Mouse (Mus musculus): ENCODE measurements around the gene Clk1.

Clk1 gene

DNA sequence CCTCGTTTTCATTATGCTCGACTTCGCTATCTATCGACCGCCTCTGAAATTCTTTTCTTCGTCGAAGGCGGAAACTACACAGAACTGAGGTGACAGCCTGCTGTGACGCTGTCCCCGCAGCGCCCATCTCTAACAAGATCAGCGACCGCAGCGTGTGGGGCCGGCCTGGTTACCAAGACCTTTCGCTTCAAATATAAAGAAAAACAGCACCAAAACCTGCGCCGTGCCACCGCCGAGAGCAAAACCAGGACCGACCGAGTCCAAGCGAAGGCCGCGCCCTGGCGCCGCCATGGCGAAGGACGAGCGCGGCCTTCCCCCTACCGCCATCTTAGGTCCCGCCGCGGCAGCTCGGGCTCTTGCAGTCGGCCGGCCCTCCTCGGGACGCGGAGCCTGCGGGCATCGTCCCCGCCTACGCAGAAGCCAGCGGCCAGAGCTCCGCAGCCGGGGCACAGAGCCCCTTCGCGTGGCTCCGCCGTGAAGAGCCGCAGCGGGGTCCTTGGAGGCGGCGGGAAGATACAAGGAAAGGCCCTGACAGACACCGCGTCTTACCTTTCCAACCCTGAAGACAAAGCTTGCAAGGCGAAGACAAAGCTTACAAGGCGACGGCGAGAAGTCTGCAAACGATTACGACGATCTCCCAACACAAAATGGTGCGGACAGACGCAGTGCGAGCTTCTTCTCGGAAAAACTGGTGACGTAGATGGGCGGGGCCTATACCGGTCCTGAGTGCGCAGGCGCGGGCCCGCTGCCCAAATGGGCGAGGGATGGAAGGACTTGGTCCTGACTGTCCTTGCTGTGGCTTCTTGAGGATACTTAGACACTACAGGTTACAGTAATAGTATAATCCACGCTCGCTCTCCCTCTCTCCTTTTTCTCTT lies at the start of gene Clk1:
Gene Clk1 (minus strand): TSS at position 696 of the 878 bp plus-strand sequence.
- peak; percentile 99 for DNase-seq

DNA sequence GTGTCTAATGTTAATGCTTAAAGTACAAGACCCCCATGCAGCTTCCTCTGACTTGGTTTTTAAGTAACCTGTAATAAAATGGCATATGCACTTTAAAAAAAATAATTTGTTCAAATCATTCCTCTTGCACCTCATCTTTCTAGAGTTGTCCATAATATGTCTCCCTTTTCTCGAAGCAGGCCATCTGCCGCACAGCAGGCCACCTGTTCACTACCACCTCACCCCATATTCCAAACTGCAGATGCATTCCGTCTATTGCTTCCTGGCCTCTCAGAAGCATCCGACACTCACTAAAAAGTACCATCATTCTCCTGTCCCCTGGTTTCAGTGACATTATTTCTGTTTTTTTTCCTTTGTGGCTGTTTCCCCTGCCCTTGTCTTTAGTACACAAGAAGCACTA lies 41.7 kb upstream of the Clk1 start:
- DNase-seq = no peak

DNA sequence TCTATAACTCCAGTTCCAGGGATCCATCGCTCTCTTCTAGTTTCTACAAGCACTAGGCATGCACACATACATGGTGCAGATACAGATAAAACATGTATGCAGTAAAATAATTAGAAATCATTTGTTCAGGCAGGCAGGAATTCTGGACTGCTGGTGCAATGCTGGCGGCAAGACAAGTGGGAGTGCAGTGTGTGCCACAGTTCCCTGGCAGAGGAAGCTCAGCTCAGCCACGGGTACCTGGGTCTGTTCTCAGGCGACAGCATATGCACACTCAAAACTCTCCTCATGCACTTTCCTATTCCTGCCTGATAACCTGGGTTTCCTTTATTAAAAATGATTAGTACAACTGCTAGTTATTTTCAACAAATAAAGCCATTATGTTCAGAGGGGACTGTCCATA lies 41.2 kb upstream of the Clk1 start:
- no peak for DNase-seq

DNA sequence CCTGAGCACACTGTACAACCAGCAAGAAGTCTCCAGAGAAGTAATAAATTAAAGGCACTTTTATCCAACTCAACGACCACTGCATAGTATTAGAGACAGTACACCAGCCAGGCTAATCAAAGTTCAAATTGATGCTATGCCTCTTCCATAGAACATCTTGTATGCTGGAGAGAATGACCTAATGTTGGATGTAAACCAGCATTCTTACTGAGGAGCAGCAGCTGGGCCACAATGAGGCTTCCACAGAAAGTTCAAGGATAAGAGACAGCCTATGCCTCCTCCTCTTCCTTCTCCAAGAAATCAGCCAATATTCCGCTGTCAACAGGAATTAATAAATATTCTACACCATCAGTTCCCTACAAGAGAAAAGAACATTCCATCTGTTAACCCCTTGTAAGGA lies 40.1 kb upstream of the Clk1 start:
- DNase-seq = no peak

DNA sequence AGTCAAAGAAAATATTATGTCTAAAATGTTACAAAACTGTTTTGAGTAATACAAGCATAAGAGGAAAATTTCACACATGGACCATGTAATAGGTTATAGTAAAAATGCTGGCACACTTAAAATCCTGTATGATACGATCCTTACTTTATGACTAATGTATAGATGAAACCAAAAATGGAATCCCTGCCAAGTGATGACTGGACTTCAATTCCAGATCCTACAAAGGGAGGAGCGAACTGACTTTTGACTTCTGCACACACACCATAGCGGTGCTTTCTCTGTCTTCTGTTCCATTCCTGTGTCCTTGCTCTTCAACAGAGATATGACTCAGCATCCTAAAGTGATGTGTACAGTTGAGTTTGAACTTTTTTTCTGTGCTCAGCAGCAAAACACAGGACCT lies 36.7 kb upstream of the Clk1 start:
- no peak for DNase-seq

DNA sequence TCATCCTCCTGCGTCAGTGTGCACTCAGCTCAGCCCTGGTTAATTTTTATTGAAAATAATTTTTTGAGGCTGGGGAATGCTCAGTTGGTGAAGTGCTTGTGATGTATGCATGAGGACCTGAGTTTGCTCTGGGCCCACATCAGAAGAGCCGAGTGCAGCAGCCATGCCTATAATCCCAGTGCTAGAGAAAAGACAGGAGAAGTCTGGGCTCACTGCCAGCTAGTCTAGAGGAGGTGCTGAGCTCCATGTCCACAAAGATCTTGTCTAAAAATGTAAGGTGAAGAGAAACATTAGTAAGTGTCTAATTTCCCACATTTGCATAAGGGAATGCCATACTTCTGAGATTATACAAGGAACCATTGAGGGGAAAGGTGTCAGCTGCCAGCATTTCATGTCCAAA lies 35.0 kb upstream of the Clk1 start:
- no peak for DNase-seq

DNA sequence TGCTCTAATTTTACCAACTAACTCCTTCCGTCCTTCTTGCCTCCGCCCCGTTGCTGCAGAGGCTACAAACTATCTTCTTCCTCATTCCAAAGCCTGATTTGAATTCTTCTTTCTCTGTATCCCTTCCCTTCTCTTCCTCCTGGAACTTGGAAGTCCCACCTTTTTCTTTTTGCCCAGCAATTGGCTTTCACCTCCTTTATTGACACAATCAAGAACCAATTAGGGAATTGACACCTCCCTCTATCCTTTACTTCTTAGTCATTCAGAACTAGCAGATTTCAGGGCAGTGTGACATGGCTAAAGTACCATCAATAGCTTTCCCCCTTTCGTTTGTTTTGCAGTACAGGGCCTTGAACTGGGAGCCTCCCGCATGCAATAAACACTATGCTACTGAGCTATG lies 34.3 kb upstream of the Clk1 start:
- no peak for DNase-seq

DNA sequence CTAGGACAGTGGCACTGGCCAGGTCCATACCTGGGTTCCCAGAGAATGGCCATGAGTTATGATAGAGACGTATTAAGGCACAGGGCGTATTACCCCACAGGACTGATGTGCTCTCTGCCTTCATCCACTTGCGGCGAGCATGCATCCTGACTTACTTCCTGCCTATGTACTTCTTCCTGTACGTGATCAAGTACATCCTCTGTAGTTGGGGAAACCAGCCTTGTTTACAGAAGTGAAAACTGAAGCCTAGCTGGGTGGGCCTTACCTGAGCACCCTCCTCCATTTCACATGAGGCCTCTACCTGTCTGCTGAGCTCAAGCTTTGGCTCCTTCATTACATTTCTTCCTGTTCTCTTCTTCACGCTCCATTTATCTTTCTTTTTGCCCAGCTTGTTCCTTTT lies 30.4 kb upstream of the Clk1 start:
- DNase-seq = no peak

DNA sequence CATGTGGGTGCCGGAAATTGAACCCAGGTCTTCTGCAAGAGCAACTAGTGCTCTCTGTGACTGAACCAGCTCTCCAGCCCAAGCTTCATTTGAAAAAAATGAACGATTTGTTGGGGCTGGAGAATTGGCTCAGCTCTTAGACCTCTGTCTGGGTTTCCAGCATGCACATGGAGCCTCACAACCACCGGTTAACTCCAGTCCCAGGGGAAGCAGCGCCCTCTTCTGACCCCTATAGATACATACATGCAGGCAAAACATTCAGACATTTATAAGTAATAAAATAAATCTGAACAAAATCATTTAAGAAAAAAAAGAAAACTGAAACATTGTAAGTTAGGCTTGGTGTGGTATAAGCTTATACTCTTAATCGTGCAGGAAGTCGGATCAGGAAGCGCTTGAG lies 24.5 kb upstream of the Clk1 start:
- DNase-seq = no peak

DNA sequence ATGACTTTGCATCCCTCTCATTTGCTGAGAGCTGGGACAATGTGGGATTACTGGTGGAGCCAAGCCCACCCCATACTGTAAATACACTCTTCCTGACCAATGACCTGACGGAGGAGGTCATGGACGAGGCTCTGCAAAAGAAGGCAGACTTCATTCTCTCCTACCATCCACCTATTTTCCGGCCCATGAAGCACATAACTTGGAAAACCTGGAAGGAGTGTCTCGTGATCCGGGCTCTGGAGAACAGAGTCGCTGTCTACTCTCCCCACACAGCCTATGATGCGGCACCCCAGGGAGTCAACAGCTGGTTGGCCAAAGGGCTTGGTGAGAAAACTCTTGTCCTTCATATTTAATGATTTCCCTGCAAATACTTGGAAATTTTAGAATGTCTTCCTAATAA lies 23.9 kb upstream of the Clk1 start:
- DNase-seq = peak; percentile 12

DNA sequence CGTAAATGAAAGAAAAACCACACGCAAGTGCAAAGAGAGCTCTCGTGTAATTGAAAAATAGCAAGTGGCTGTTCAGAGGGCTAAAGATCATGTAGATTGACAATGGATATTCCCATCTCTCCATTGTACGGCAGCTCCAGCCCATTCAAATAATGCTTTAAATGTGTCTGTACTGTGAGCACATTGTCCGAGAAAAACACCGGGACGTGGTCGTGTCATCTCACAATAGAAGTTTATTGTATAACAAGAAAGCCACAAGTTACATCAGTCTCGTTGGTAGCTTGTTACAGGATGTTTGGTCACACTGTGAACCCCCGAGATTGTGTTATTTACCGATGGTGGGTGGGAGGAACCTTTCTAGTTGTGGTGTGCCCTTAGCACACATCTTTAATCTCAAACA lies 22.0 kb upstream of the Clk1 start:
- DNase-seq = no peak

DNA sequence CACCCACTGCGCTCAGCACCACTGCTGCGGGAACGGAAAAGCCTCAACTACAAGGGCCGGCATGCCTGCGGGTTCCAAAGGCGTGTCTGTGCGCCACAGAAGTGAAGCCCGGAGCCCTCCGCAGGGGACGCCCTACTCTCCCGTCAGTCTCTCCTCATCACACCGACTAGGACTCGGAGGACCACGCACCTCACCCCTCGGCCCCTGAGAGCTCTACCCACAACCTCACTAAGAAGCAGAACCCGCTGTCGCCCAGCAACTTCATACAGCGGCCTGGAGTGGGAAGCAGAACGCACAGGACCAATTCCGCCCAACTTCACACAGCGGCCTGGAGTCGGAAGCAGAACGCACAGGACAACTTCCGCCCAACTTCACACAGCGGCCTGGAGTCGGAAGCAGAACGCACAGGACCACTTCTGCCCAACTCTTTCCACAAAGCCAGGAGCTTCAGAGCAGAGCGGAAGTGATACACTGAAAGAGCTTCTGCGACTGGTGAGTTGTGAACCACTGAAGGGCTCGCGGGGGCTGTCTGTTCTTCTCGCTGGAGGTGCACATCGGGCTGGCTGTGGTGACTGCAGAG lies 21.4 kb upstream of the Clk1 start, which contains the start of the genes Nif3l1 and Ppil3:
Gene Nif3l1 (plus strand): TSS at position 9 of the 580 bp plus-strand sequence.
Gene Ppil3 (minus strand): TSS at position 344 of the 580 bp plus-strand sequence.
- peak; percentile 89 for DNase-seq

DNA sequence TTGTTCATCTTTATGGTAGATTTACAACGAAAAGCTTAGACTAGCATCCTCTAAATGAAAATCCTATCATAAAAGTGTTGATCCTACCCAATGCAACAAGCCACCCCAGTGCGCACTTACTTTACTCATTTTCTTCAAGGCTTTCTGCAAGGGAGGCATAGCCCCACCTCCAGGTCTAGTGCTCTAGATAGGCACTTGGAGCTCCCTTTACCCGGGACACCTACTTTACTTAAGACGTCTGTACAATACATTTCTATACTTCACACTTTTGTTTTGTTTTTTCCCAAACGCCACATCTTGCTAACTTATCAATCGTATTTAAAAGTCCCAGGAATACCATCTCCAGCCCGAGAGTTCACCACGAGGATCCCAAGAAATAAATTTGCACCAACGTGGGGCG lies 20.8 kb upstream of the Clk1 start:
- no peak for DNase-seq

DNA sequence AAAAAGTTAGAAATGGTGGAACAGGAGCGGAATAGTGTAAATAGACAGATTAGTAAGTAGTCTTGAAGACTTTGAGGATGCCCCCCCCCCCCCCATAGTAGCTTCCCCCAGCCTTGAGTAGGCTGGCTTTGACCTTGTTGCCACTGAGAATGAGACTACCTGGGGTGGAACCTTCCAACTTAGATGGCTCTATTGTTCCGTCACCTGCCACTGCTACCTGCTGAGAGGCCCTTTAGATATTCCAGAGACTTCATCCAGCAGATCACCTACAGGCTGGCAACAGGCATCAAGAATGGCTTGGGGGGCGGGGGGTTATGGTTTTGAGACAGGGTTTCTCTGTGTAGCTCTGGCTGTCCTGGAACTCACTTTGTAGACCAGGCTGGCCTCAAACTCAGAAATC lies 685 bp upstream of the Clk1 start:
- DNase-seq = no peak

DNA sequence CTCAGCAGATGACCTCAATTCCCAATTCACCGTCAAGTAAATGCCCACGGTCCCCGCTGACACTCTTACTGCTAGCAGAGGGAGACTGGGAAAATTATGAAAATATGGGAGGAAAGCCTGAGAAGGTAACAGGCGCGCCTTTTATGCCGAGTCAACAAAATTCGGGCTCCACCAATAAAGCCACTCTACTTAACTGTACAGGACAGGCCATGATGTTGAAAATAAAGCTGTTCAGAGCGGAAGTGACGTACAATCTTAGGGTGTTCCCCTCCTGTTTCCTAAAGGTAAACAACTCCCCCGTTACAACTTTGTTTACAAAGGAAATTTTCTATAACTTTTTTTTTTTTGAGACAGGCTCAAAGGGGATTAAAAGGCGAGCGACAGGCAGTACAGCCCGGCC lies 987 bp downstream of the Clk1 start:
- DNase-seq = peak; percentile 40

DNA sequence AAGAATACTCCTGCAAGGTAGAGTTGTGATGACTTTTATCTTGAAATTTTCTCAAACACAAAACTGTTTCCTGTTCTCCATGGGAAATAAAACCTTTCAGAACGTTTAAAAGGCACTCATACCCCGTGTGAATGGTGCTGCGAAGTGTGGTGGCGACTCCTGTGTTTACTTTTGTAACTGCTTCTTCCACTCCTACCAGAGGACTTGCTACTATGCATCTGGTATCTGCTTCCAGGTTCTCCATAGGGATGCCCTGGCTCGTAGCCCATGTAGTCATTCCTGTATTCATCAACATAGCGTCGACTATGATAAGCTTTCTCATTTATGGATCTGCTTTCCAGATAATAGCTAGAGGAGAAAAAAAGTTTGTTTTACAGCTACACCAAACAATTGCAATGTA lies 2.9 kb downstream of the Clk1 start:
- no peak for DNase-seq

DNA sequence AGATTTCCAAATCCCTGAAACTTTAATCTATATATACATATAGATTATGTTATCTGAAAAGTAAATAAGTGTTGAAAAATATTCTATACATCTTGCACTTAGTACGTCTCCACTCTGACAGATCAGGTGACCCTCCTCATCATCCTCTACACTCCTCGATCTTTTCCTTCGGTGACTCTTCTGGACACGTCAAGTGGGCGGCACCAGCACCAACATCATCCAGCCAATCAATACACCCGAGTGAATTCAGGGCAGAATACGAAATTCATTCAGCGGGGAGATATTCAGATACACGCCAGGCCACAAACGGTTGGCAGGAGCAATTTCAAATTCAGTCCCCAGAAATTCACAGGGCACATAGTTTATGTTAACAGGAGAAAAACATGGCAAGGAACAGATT lies 3.8 kb downstream of the Clk1 start:
- no peak for DNase-seq

DNA sequence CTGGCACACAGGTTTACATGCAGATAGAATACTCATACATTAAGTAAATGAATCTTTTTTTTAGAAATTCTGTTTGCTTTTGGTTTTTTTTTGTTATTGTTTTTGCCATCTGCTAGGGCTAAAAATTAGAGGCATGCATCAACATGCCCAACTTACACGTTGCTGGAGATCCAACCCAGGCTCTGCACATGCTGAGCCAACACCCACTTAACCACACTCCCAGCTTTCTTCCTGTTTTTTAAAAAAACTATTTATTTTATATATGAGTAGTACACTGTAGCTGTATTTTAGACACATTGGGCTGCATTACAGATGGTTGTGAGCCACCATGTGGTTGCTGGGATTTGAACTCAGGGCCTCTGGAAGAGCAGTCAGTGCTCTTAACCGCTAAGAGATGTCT lies 7.8 kb downstream of the Clk1 start:
- DNase-seq = no peak

DNA sequence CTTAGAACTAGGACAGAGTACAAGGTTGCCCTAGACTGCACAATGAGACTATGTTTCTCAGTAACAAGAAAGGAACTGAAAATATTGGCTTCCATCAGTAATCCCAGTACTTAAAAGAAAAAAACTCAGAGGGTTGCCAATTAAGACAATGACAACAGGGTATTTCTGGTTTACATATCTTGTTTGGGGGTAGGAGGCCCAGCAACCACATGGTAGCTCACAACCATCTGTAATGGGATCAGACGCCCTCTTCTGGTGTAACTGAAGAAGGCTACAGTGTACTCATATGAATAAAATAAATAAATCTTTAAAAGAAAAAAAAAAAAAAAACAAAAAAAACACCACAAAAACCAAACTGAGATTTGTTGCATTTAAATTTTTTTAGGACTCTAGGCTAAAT lies 8.4 kb downstream of the Clk1 start:
- DNase-seq = no peak

DNA sequence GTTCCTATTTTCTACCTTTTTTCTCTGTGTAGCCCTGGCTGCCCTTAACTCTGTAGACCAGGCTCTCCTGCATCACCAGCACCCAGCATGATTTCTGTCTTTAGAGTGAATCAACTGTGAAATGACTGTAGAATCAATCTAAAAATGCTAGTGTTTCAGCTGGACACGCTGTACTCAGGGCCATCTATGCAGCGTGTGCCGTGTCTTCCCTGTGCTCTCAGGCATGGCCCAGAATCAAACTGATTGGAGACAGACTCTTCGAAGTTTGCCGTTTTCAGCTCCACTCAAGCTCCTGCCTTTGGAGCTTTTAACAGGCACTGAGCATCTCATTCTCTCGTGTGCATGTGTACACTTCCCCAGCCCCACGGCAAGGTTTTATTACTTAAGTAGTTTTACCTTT lies 13.1 kb downstream of the Clk1 start:
- DNase-seq = no peak

DNA sequence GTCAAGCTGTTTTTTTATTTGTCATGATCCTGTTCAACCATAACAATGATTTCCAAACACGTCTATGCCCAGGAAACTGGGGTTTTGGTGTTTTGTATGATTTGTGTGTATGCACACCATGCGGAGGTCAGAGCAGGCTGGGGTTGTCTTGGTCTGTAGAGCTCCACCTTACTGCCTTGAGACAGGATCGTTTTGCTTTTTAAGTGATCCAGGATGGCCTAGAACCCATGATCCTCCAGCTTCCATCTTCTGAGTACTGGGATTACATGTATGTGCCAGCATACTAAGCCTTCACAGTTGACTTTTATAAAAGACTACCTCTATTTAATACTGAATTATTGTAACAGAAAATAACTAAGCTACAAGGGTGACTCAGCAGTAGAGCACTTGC lies 13.7 kb downstream of the Clk1 start:
- DNase-seq = no peak

DNA sequence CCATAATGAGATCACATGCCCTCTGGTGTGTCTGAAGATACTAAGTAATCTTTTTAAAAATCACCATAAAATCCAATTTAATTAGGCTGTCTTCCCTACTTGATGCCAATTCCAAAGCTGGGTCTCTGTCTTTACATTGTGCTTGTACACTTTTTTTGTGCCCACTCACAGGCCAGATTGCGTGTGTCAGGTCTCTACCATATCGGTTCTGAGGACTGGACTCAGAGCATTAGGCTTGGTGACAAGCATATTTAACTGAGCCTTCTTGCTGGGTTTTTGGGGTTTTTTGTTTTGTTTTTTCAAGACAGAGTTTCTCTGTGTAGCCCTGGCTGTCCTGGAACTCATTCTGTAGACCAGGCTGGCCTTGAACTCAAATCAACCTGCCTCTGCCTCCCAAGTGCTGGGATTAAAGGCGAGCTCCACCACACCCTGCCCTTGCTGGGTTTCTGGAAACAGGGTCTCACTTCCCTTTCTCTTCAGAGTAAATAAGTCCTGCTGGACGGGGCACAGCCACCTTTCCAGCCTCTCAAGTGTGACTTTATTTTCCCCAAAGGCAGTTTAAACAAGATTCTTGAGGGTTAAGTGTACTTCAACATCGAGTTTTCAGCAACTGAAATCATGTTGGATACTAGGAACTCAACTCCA lies 14.2 kb downstream of the Clk1 start:
- no peak for DNase-seq

DNA sequence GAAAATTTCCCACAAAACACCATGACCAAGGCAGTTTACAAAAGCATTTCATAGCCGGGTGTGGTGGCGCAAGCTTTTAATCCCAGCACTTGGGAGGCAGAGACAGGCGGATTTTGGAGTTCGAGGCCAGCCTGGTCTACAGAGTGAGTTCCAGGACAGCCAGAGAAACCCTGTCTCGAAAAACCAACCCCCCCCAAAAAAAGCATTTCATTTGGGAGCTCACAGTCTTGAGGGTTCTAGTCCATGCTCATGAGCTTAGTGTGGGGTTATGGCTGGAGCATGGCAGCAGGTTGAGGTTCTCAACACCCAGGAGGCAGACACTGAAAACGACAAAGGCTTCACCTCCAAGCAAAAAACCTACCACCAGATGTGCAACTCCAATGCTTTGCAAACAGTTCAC lies 15.7 kb downstream of the Clk1 start:
- no peak for DNase-seq

DNA sequence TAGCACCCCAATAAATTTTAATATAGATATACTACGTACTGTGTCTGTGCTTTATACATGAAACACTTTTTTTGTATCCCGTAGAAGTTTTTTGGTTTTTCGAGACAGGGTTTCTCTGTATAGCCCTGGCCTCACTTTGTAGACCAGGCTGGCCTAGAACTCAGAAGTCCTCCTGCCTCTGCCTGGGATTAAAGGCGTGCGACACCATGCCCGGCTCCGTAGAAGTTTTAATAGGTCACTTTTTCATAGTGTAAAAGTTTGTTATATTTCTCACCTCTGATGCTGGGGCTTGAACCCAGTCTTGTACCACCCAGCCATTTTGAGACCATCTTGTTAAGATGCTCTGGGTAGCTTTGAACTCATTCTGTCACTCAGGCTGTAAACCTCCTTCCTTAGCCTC lies 16.5 kb downstream of the Clk1 start:
- no peak for DNase-seq

Measured in kidney, adult 18-20 months (tissue).